Mouse (Mus musculus) heart, embryonic 11.5 days (tissue): ENCODE data around the gene Paxbp1. TPM values are rescaled to one million over a fixed set of nuclear protein-coding genes. Genes with fewer than 3 reads are reported as not detected.
A peak's percentile ranks its signal among the peaks of the same experiment; 100 is the strongest.

Source experiments
- ATAC-seq: fragments of 200-750 bp; cut with Nextera tagmentation; replicated peaks from 2 replicates; pipeline ENCODE4 v1.8.0; 2017; ENCODE audit warnings: moderate library complexity; ENCODE audit not compliant: insufficient number of reproducible peaks, low FRiP score, low TSS enrichment
- H3K27ac ChIP-seq: fragments of 300-500 bp; sonication (generic); 2 replicates; pipeline ENCODE4 v1.5.1; 2014; ENCODE audit warnings: mild to moderate bottlenecking, low read depth, low read length
- H3K27me3 ChIP-seq: fragments of 300-500 bp; sonication (generic); 2 replicates; pipeline ENCODE4 v1.6.1; 2014; ENCODE audit warnings: mild to moderate bottlenecking, low read length, mixed read lengths; ENCODE audit not compliant: control insufficient read depth, insufficient read depth
- H3K36me3 ChIP-seq: fragments of 300-500 bp; sonication (generic); 2 replicates; pipeline ENCODE4 v1.6.1; 2014; ENCODE audit warnings: mild to moderate bottlenecking, low read length, moderate library complexity, mixed read lengths; ENCODE audit not compliant: control insufficient read depth, insufficient read depth
- H3K4me1 ChIP-seq: fragments of 300-500 bp; sonication (generic); 2 replicates; pipeline ENCODE4 v1.6.1; 2014; ENCODE audit warnings: low read length; ENCODE audit not compliant: control insufficient read depth, insufficient read depth
- H3K4me2 ChIP-seq: fragments of 300-500 bp; sonication (generic); 2 replicates; pipeline ENCODE4 v1.6.1; 2014; ENCODE audit warnings: mild to moderate bottlenecking, moderate library complexity
- H3K4me3 ChIP-seq: fragments of 300-500 bp; sonication (generic); 2 replicates; pipeline ENCODE4 v1.5.1; 2014; ENCODE audit warnings: low read depth, low read length
- H3K9ac ChIP-seq: fragments of 300-500 bp; sonication (generic); 2 replicates; pipeline ENCODE4 v1.6.1; 2014; ENCODE audit warnings: mild to moderate bottlenecking, low read depth, low read length, moderate library complexity
- H3K9me3 ChIP-seq: fragments of 300-500 bp; sonication (generic); replicated peaks from 2 replicates; pipeline ENCODE4 v1.6.1; 2016; ENCODE audit warnings: low read length; ENCODE audit not compliant: control insufficient read depth
- WGBS: fragments of 180-500 bp; shearing (Covaris S2); extraction: QIAGEN DNeasy Blood & Tissue Kit; methylation state at CpG from one replicate; pipeline ENCODE4 v1.1.7; 2014; ENCODE audit not compliant: insufficient replicate concordance; 5-methylcytosine and 5-hydroxymethylcytosine counted together
- polyA plus RNA-seq: library from polyadenylated mRNA; unstranded; fragments of >200 nt; fragmentation: Nextera tagmentation; extraction: Ambion mirVana; gene quantifications from 2 replicates; pipeline ENCODE4 v1.2.1, GENCODE M21; 2014

Paxbp1 gene
- polyA plus RNA-seq, 1 experiment from 2014 or later: 55.5 TPM

GRCm38 (mm10) chr16:91057741-91058140, 13.4 kb upstream of the Paxbp1 start:
- H3K27me3 ChIP-seq: no peaks in the 10 kb centered on the region; the same call in 1 of the 2 replicates
- 45% methylated on average over 6 of the region's 6 CpGs for WGBS
- no peak overlapping the region for H3K27ac ChIP-seq
- H3K9ac ChIP-seq: no peak overlapping the region
- H3K4me1 ChIP-seq: peaks cover 9% of the 10 kb centered on the region; the same call in 1 of the 2 replicates
- H3K4me3 ChIP-seq: no peak overlapping the region
- H3K36me3 ChIP-seq: no peaks in the 10 kb centered on the region
- no peak for ATAC-seq
- H3K9me3 ChIP-seq: no peaks in the 10 kb centered on the region
- no peak overlapping the region for H3K4me2 ChIP-seq

GRCm38 (mm10) chr16:91057261-91057660, 12.9 kb upstream of the Paxbp1 start:
- 49% methylated on average over 4 of the region's 4 CpGs for WGBS
- H3K9ac ChIP-seq: no peak overlapping the region
- no peak overlapping the region for H3K27ac ChIP-seq
- H3K9me3 ChIP-seq: no peaks in the 10 kb centered on the region
- no peaks in the 10 kb centered on the region for H3K36me3 ChIP-seq
- no peak overlapping the region for H3K4me2 ChIP-seq
- no peak for ATAC-seq
- no peaks in the 10 kb centered on the region; the same call in 1 of the 2 replicates for H3K27me3 ChIP-seq
- no peak overlapping the region for H3K4me3 ChIP-seq
- peaks cover 9% of the 10 kb centered on the region; the same call in 1 of the 2 replicates for H3K4me1 ChIP-seq

- Histone ChIP-seq H3K4me2 (peak overlapping the region; percentile 6; the same call in 1 of the 2 replicates), H3K9me3 (no peaks in the 10 kb centered on the region), H3K27me3 (no peaks in the 10 kb centered on the region; the same call in 1 of the 2 replicates), H3K9ac (no peak overlapping the region), H3K36me3 (no peaks in the 10 kb centered on the region), H3K27ac (no peak overlapping the region), H3K4me1 (peaks cover 9% of the 10 kb centered on the region; the same call in 1 of the 2 replicates), H3K4me3 (no peak overlapping the region)
- ATAC-seq: no peak
- 46% methylated on average over 16 of the region's 16 CpGs for WGBS
Measured at GRCm38 (mm10) chr16:91056043-91056821, 11.9 kb upstream of the Paxbp1 start.

GRCm38 (mm10) chr16:91055150-91055549, 10.8 kb upstream of the Paxbp1 start:
- peaks cover 2% of the 10 kb centered on the region; the same call in 1 of the 2 replicates for H3K27me3 ChIP-seq
- H3K9ac ChIP-seq: no peak overlapping the region
- H3K4me3 ChIP-seq: no peak overlapping the region
- peaks cover 9% of the 10 kb centered on the region; the same call in 1 of the 2 replicates for H3K4me1 ChIP-seq
- no peak overlapping the region for H3K27ac ChIP-seq
- no peak overlapping the region for H3K4me2 ChIP-seq
- no peaks in the 10 kb centered on the region for H3K36me3 ChIP-seq
- no peaks in the 10 kb centered on the region for H3K9me3 ChIP-seq
- no peak for ATAC-seq
- 76% methylated on average over 5 of the region's 5 CpGs for WGBS

- no peak overlapping the region for H3K4me2 ChIP-seq
- 49% methylated on average over 8 of the region's 8 CpGs for WGBS
Measured at GRCm38 (mm10) chr16:91053599-91053998, 9.3 kb upstream of the Paxbp1 start.

GRCm38 (mm10) chr16:91045511-91045910, 1.2 kb upstream of the Paxbp1 start:
- H3K4me2 ChIP-seq: peak overlapping the region; percentile 72
- 46% methylated on average over 8 of the region's 8 CpGs for WGBS
- H3K27ac ChIP-seq: no peak overlapping the region
- no peaks in the 10 kb centered on the region for H3K36me3 ChIP-seq
- no peak for ATAC-seq
- H3K4me1 ChIP-seq: peaks cover 6% of the 10 kb centered on the region
- H3K27me3 ChIP-seq: 0 out of 2 replicates have a peak, but pooled peaks cover 4% of the 10 kb centered on the region
- no peaks in the 10 kb centered on the region for H3K9me3 ChIP-seq
- H3K9ac ChIP-seq: no peak overlapping the region
- no peak overlapping the region for H3K4me3 ChIP-seq

More at GRCm38 (mm10) chr16:91053599-91053998, 9.3 kb upstream of the Paxbp1 start:
- Histone ChIP-seq H3K27ac (no peak overlapping the region), H3K27me3 (peaks cover 4% of the 10 kb centered on the region; the same call in 1 of the 2 replicates), H3K4me1 (peaks cover 9% of the 10 kb centered on the region; the same call in 1 of the 2 replicates), H3K9me3 (no peaks in the 10 kb centered on the region), H3K4me3 (no peak overlapping the region), H3K36me3 (no peaks in the 10 kb centered on the region), H3K9ac (no peak overlapping the region)
- no peak for ATAC-seq

- peaks cover 6% of the 10 kb centered on the region for H3K4me1 ChIP-seq
- no peaks in the 10 kb centered on the region for H3K9me3 ChIP-seq
- WGBS: under 1% methylated on average over 47 of the region's 63 CpGs
- H3K4me3 ChIP-seq: peak overlapping the region; percentile 72
- H3K9ac ChIP-seq: peak overlapping the region; percentile 79
- H3K36me3 ChIP-seq: no peaks in the 10 kb centered on the region
- H3K4me2 ChIP-seq: peak overlapping the region; percentile 72
- peak overlapping the region; percentile 96 for H3K27ac ChIP-seq
- ATAC-seq: peak; percentile 68
- H3K27me3 ChIP-seq: no peaks in the 10 kb centered on the region
Measured at GRCm38 (mm10) chr16:91043461-91044248, 688 bp downstream of the Paxbp1 start.

- peak overlapping the region; percentile 72 for H3K4me2 ChIP-seq
- H3K4me1 ChIP-seq: peaks cover 6% of the 10 kb centered on the region
- peak overlapping the region; percentile 22 for H3K4me3 ChIP-seq
- H3K9ac ChIP-seq: peak overlapping the region; percentile 56; the same call in 1 of the 2 replicates
- WGBS: 72% methylated on average over 1 of the region's 1 CpGs
- H3K9me3 ChIP-seq: no peaks in the 10 kb centered on the region
- H3K27ac ChIP-seq: no peak overlapping the region
- H3K27me3 ChIP-seq: no peaks in the 10 kb centered on the region
- peaks cover 6% of the 10 kb centered on the region for H3K36me3 ChIP-seq
- ATAC-seq: no peak
Measured at GRCm38 (mm10) chr16:91042640-91043039, 1.7 kb downstream of the Paxbp1 start.
